Mouse (Mus musculus) retina, embryonic 14.5 days (tissue): ENCODE data around the gene Calcrl.

ENCODE experiments used
- DNase-seq: peaks from one replicate; pipeline ENCODE4 v3.0.0-alpha.2; 2015; ENCODE audit warnings: low spot score

The Calcrl gene

DNA sequence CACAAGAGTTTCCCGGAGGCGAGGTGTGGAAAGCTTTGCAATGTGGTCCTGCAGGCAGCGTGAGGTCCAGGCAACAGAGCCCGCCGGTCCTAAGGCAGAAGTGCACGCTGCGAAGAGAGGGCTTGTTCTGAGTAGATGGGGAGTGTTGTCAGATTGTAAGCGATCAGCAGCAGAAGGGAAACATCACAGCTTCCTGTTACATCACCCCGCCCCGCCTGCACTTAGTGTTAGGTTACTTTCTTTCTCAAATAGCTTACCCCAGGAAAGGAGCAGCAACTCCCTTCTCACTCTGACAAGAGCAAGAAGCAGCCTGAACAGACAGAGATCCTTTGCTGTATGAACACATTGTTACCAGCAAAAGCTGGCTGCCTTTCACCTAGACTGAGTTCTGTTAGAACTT is at the start of gene Calcrl:
Calcrl (minus strand) TSS at position 274 of the 400 bp plus-strand sequence.
- peak; percentile 57 for DNase-seq

- DNase-seq: no peak
Observed at GRCm38 (mm10) chr2:84474651-84475050, 49.4 kb upstream of the Calcrl start.

GRCm38 (mm10) chr2:84473941-84474530 is 48.8 kb upstream of the Calcrl start:
- DNase-seq: no peak

- no peak for DNase-seq
Observed at GRCm38 (mm10) chr2:84467391-84467790, 42.2 kb upstream of the Calcrl start.

DNA sequence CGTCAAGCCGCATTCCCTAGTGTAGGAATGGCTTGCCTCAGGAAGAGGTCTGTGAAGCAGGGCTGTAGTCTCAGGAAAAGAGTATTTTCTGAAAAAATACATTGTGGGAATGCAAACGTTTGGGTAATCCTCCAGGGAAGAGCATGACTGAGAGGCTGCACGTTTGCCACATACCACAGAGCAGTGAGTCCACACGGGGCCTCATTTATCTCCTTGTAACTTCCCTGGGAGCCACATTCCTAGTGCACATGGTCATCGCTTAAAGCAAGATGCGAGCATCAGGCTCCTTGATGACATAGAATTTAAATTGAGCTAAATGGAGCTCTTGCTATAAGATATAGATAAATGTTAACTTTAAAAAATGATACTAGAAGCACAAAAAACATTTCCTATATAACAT is 39.7 kb upstream of the Calcrl start:
- no peak for DNase-seq

DNA sequence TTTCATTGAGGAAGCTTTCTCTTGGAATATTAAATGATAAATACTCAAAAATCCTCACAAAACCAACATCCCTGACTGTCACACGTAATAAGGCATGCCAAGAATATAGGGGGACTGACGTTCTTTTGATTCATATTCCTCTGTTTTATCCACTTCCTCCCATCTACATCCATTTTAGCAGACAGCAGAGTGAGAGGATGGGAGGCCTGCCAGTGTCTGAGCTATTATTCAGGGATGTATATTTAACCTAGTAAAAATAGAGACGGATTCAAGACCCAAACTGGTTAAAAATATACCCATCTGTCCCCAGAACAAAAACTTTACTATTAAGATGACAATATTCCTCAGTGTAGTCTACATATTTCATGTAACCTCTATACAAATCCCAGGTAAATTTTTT is 37.2 kb upstream of the Calcrl start:
- no peak for DNase-seq

GRCm38 (mm10) chr2:84459651-84460177 is 34.5 kb upstream of the Calcrl start:
- DNase-seq: no peak

GRCm38 (mm10) chr2:84457221-84457620 is 32.0 kb upstream of the Calcrl start:
- DNase-seq: no peak

GRCm38 (mm10) chr2:84455236-84455799 is 30.1 kb upstream of the Calcrl start:
- DNase-seq: peak; percentile 96

DNA sequence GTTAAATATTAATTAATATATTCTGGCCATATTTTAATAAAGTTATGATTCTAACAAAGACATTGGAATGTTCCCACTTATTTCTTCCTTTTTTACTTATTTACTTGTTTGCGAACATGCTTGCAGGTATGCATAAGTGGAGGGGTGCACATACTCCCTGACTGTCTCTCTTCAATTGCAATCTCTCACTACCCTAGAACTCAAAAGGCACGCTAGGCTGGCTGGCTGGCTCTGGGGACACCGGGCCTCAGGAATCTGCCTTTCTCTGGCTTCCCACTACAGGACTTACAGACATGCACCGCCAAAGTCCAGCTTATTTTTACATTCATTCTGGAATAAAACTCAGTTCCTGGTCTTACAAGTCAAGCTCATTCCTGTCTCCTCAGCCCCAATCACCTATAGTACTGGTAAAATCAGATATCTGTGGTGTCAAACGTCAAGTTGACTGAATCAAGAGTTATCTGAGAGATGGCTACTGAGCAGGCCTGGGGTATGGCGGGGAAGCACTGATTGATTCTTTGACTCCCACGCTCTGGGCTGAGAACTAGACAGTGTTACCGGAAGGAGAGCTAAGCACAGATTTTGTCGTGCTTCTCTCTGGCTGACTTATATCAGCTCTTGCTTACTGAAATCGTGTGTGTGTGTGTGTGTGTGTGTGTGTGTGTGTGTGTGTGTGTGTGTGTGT is 29.5 kb upstream of the Calcrl start:
- peak; percentile 19 for DNase-seq

DNA sequence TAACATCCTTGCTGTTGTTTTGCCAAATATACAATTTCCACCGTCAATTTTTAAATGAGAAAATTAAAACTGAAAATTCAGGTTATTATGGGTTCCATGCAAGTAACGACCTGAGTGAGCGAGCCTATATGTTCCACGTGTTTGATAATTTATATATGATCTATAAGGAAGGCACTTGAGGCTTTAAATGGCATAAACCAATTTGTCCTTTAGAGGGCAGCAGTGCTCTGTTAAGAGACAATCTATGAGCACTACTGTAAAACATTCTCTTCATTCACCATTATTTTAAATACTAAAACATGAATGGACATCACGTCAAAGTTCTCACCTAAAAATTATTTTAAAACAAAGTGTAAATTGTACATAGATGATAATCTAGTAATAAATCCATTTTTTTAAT is 28.8 kb upstream of the Calcrl start:
- peak; percentile 75 for DNase-seq

DNA sequence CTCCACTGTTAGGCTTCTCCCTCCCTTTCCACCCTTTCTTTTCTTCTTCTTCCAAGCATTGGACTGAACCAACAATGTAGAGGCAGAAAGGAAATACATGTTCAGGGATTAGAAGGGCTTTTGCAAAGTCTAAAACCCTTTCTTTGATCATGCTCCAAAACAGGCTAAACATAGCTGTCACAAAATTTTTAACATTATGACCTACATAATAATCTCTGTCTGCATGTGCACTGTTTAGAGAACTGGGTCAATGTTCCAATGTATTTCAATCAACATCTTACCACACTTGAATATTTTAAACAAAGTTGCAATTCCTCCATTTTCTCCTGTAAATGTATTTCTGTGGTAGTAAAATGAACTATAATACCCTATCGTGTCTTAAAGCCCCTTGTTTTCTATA is 20.3 kb upstream of the Calcrl start:
- no peak for DNase-seq

GRCm38 (mm10) chr2:84441940-84442339 is 16.7 kb upstream of the Calcrl start:
- no peak for DNase-seq

GRCm38 (mm10) chr2:84429724-84430123 is 4.5 kb upstream of the Calcrl start:
- DNase-seq: peak; percentile 78

DNA sequence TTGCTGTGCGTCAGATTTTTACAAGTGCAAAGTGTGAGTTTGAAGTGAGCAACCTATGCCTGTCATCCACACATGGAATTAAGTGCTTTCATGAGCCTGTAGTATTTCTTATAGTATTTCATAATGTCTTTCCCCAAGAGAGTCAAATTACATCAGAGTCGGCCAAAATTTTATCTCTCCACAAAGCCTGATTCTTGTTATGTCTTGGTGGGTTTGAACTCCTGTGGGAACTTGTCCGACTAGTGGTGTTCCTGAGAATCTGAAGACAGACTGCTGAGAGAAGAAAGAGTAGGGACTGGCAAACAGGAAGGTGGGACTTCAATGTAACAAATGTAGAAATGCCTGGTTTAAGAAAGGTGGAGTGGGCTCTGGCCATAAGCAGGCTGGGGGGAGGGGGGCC is 3.6 kb upstream of the Calcrl start:
- no peak for DNase-seq

DNA sequence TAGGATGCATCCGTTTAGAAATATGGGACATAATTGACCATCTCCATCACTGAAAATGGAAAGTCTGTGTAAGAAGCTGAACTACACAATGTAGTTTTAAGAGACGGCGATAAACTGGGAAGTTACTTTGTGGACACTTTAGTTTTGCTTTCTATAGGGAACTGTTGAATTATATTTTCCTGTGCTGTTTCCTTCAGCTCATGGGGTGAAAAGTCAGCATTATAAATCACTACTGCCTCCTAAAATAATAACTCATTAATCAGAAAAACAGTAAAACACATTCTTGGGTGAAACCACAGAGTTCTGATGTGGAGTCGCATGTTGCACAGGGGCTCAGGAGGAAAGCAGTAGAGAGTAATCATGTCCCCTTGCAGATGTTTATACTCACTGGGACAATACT is 1.3 kb upstream of the Calcrl start:
- no peak for DNase-seq

GRCm38 (mm10) chr2:84416501-84416900 is 8.7 kb downstream of the Calcrl start:
- DNase-seq: no peak

- DNase-seq: no peak
Observed at GRCm38 (mm10) chr2:84409796-84410592, 15.2 kb downstream of the Calcrl start.

DNA sequence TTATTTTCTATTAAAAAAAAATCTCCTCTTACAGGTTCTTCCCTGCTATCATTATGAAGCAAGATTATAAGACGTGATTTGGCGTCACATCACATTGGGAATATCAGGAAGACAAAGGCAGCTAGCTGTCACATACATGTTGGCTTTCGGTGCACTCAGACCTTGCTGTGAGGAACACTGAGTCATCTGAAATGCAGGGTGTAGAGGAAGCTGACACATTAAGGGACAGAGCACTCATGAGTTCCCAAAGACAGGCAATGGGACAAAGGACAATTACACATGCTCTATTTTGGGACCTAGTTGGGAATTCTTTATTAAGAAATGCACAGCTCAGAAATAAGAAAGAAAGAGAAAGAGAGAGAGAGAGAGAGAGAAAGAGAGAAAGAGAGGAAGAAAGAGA is 20.4 kb downstream of the Calcrl start:
- no peak for DNase-seq

GRCm38 (mm10) chr2:84402713-84403112 is 22.5 kb downstream of the Calcrl start:
- DNase-seq: no peak

DNA sequence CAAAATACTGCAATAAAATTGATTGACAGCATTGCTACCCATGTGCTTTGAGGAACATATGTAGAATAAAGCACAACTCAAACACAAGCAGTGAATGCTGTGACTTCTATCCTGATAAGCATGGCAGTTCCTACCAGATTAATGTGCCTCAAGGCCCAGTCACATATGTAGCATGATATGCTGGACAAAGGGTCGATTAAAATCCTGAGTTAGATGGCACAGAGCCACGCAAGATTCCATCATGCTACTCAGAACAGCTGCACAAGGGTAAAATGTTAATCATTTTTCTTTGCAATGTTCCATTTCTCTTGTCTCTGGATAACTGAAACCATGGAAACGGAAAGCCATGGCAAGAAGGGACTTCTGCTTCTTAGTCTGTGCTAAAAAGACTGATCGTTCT is 28.7 kb downstream of the Calcrl start:
- DNase-seq: no peak

DNA sequence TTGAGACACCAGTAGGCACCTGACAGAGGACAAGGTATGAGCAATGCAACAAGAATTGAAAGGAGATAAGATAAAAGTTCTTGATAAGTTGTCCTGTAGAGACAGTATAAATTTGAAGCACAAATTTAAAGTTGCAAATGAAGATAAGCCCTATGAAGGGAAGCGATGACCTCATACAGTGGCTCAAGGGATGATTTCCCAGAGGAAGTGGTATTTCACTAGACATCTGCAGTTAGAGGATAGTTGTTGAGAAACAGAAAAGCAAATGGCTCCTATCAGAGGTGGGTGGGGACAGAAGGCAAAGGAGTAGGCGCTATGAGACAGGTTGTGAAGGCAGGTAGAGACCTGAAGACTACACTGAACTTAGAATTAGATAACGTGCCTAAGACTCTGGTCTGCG is 32.0 kb downstream of the Calcrl start:
- no peak for DNase-seq

DNA sequence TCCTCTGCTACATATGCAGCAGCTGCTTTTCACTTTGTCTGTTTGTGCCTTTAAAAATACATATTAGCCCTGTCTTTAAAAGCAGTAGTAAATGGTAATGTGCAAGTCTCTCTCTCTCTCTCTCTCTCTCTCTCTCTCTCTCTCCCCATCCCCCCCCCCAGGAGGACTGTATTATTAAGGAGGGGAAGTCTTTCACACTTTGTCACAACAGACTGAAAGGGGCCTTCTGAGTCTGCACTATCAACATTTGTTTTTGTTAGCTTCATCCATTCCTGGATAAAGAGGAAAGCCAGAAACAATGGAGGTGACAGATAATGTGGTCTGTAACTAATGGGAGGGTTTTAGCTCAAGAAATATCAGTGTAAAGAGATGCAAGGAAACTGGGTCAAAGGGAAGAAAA is 36.1 kb downstream of the Calcrl start:
- DNase-seq: no peak
